8 mouse cellular contexts compared by ENCODE assay signal in genomic region chr1:34891559-34892289, GRCm38 (mm10). TPM values are rescaled to one million over a fixed set of nuclear protein-coding genes. Genes with fewer than 3 reads are reported as not detected.
A peak's percentile ranks its signal among the peaks of the same experiment; 100 is the strongest.
DNase-seq lines count a peak whose midpoint lies in the region; ATAC-seq and TF ChIP-seq lines count a peak whose summit lies in the region.

No protein-coding gene starts in this region.

- 65% methylated on average over 14 of the region's 14 CpGs for WGBS in thymus, adult 2 months

- H3K36me3 ChIP-seq in thymus, adult 2 months (ENCODE audit: control insufficient read depth, insufficient read depth, low read length): no peaks in the 10 kb centered on the region

- TF ChIP-seq CTCF in thymus, adult 2 months (IDR thresholded peaks at IDR 0.05; ENCODE audit: borderline replicate concordance, control insufficient read depth, extremely low read depth, insufficient read depth, low read length, poor library complexity): no peak

- DNase-seq in thymus, adult 2 months: peak; percentile 13
- no peak for DNase-seq in thymus, postnatal 36 days
- peak; percentile 79 to 81 for DNase-seq in cerebellum, postnatal 10 days
- DNase-seq in frontal cortex, postnatal 36 days (ENCODE audit: low spot score in 2 of 2): peak; percentile 68 to 74
- DNase-seq in layer of hippocampus, adult 11-12 months (ENCODE audit: low spot score): peak; percentile 57
- DNase-seq in lung, postnatal 36 days: peak; percentile 21
- peak; percentile 42 to 49 for DNase-seq in right cerebral cortex, postnatal 36 days (ENCODE audit: low spot score in 2 of 2)

- no peak overlapping the region for H3K27ac ChIP-seq in thymus, adult 2 months (ENCODE audit: control insufficient read depth, insufficient read depth, low read length)

- no peak overlapping the region for H3K4me3 ChIP-seq in thymus, adult 2 months (ENCODE audit: control insufficient read depth, insufficient read depth, low read length)

- no peaks in the 10 kb centered on the region for H3K27me3 ChIP-seq in thymus, adult 2 months (ENCODE audit: control insufficient read depth, insufficient read depth, low read length)

- TF ChIP-seq POLR2A in thymus, adult 2 months (IDR thresholded peaks at IDR 0.05; ENCODE audit: control insufficient read depth, extremely low read depth, insufficient read depth, low read length, poor library complexity): no peak

- H3K4me1 ChIP-seq in thymus, adult 2 months (replicated peaks; ENCODE audit: control insufficient read depth, insufficient read depth, low read length): no peaks in the 10 kb centered on the region

- no peak for ATAC-seq in activated CD4-positive, CD25-positive, alpha-beta regulatory T cell, adult 4 months

RNA-seq across cellular contexts. Expression of gene Plekhb2, which starts 41.9 kb away (rescaled TPM):
- 48.3 and 52.4 TPM in 2 replicates for polyA plus RNA-seq in thymus, adult 2 months (2012; rRNA removed)
- 100 to 1,000 TPM; 120 to 128 TPM for polyA plus RNA-seq in activated CD4-positive, CD25-positive, alpha-beta regulatory T cell, adult 4 months (2017; shearing (Covaris generic))

RNA-seq across cellular contexts. Expression of gene Fam168b, which starts 48.9 kb away (rescaled TPM):
- polyA plus RNA-seq in thymus, adult 2 months (2012; rRNA removed): 917 and 1,025 TPM in 2 replicates
- polyA plus RNA-seq in activated CD4-positive, CD25-positive, alpha-beta regulatory T cell, adult 4 months (2017; shearing (Covaris generic)): 10 to 100 TPM; 18.6 to 20.8 TPM

Comparison
In these comparisons a context has a peak if more than half of its experiments do, and no peak if none do; other contexts are left out.
1. DNase-seq: peak in thymus, adult 2 months (single experiment), cerebellum, postnatal 10 days (2 of 2), frontal cortex, postnatal 36 days (2 of 2), layer of hippocampus, adult 11-12 months (single experiment), lung, postnatal 36 days (single experiment) and right cerebral cortex, postnatal 36 days (2 of 2); none in thymus, postnatal 36 days (0 of 2).
2. RNA of gene Fam168b, which starts 48.9 kb away (polyA plus RNA-seq): 917 to 1,025 TPM in thymus, adult 2 months; 18.6 to 20.8 TPM in activated CD4-positive, CD25-positive, alpha-beta regulatory T cell, adult 4 months; every median in the first group is over 10 times any median in the second.